Mouse (Mus musculus) heart, embryonic 10.5 days (tissue): ENCODE measurements around the gene AU018091. TPM values are rescaled to one million over a fixed set of nuclear protein-coding genes. Genes with fewer than 3 reads are reported as not detected.
A peak's percentile ranks its signal among the peaks of the same experiment; 100 is the strongest.
"Not testable (repeated sequence)": the region's sequence is repeated elsewhere in the genome, so short reads cannot be mapped to it uniquely, and the experiment has no call there.

Experiments
- DNase-seq: peaks from one replicate; pipeline ENCODE4 v3.0.0-alpha.2; 2017; ENCODE audit warnings: low spot score
- H3K27ac ChIP-seq: fragments of 300-500 bp; sonication (generic); 2 replicates; pipeline ENCODE4 v1.5.1; 2016; ENCODE audit warnings: mild to moderate bottlenecking
- H3K27me3 ChIP-seq: fragments of 300-500 bp; sonication (generic); 2 replicates; pipeline ENCODE4 v1.6.1; 2016; ENCODE audit warnings: mild to moderate bottlenecking; ENCODE audit not compliant: poor library complexity, insufficient read depth, severe bottlenecking
- H3K36me3 ChIP-seq: fragments of 300-500 bp; sonication (generic); 2 replicates; pipeline ENCODE4 v1.6.1; 2016; ENCODE audit warnings: mild to moderate bottlenecking, moderate library complexity
- H3K4me1 ChIP-seq: fragments of 300-500 bp; sonication (generic); 2 replicates; pipeline ENCODE4 v1.6.1; 2016; ENCODE audit warnings: mild to moderate bottlenecking
- H3K4me3 ChIP-seq: fragments of 300-500 bp; sonication (generic); 2 replicates; pipeline ENCODE4 v1.5.1; 2016; ENCODE audit warnings: mild to moderate bottlenecking, moderate library complexity
- H3K9me3 ChIP-seq: fragments of 300-500 bp; sonication (generic); 2 replicates; pipeline ENCODE4 v1.6.1; 2016; ENCODE audit warnings: mild to moderate bottlenecking, moderate library complexity
- WGBS: fragments of 180-500 bp; shearing (Covaris S2); methylation state at CpG from one replicate; pipeline ENCODE4 v1.1.7; 2016; 5-methylcytosine and 5-hydroxymethylcytosine counted together
- microRNA counts: library from miRNA; unstranded; fragments of <30 nt; microRNA quantifications from one replicate; lab custom pipeline; 2017
- microRNA-seq: library from miRNA; unstranded; fragments of <30 nt; microRNA quantifications from one replicate; pipeline ENCODE4, GENCODE M21; 2017
- polyA plus RNA-seq: library from polyadenylated mRNA; unstranded; fragments of >200 nt; fragmentation: Nextera tagmentation; extraction: Ambion mirVana; gene quantifications from 2 replicates; pipeline ENCODE4 v1.2.1, GENCODE M21; 2016

The AU018091 gene
- polyA plus RNA-seq, 1 experiment from 2014 or later, result 0.65 TPM

GRCm38 (mm10) chr7:3146072-3146471 is 22.9 kb downstream of the AU018091 start:
- H3K27ac ChIP-seq, result no peak overlapping the region
- H3K4me3 ChIP-seq, result no peak overlapping the region
- H3K36me3 ChIP-seq, result no peaks in the 10 kb centered on the region
- H3K9me3 ChIP-seq, result no peaks in the 10 kb centered on the region; the same call in 1 of the 2 replicates
- H3K4me1 ChIP-seq, result no peaks in the 10 kb centered on the region
- no peak for DNase-seq
- H3K27me3 ChIP-seq, result no peaks in the 10 kb centered on the region

- Histone ChIP-seq H3K9me3 (no peaks in the 10 kb centered on the region; the same call in 1 of the 2 replicates), H3K27me3 (no peaks in the 10 kb centered on the region), H3K4me3 (no peak overlapping the region), H3K27ac (no peak overlapping the region), H3K4me1 (no peaks in the 10 kb centered on the region), H3K36me3 (no peaks in the 10 kb centered on the region)
- WGBS, result 11% methylated on average over 1 of the region's 1 CpGs
- no peak for DNase-seq
These were observed 25.7 kb downstream of the AU018091 start for GRCm38 (mm10) chr7:3143329-3143728.

GRCm38 (mm10) chr7:3135606-3136005 is 33.4 kb downstream of the AU018091 start:
- no peaks in the 10 kb centered on the region for H3K27me3 ChIP-seq
- H3K4me3 ChIP-seq, result no peak overlapping the region
- WGBS, result 73% methylated on average over 4 of the region's 4 CpGs
- no peaks in the 10 kb centered on the region for H3K36me3 ChIP-seq
- no peak overlapping the region for H3K27ac ChIP-seq
- H3K4me1 ChIP-seq, result no peaks in the 10 kb centered on the region
- DNase-seq, result no peak
- H3K9me3 ChIP-seq, result no peaks in the 10 kb centered on the region; the same call in 1 of the 2 replicates

- H3K27me3 ChIP-seq, result no peaks in the 10 kb centered on the region
- 60% methylated on average over 1 of the region's 1 CpGs for WGBS
These were observed 34.3 kb downstream of the AU018091 start for GRCm38 (mm10) chr7:3134654-3135053.

GRCm38 (mm10) chr7:3130342-3130741 is 38.7 kb downstream of the AU018091 start:
- WGBS, result 54% methylated on average over 1 of the region's 1 CpGs
- Histone ChIP-seq H3K9me3 (no peaks in the 10 kb centered on the region), H3K27me3 (no peaks in the 10 kb centered on the region), H3K27ac (no peak overlapping the region), H3K4me3 (no peak overlapping the region), H3K4me1 (no peaks in the 10 kb centered on the region), H3K36me3 (no peaks in the 10 kb centered on the region)
- no peak for DNase-seq

More at GRCm38 (mm10) chr7:3134654-3135053, 34.3 kb downstream of the AU018091 start:
- Histone ChIP-seq H3K27ac (no peak overlapping the region), H3K36me3 (no peaks in the 10 kb centered on the region), H3K4me1 (no peaks in the 10 kb centered on the region), H3K4me3 (no peak overlapping the region), H3K9me3 (no peaks in the 10 kb centered on the region)
- no peak for DNase-seq

GRCm38 (mm10) chr7:3128564-3128963 is 40.4 kb downstream of the AU018091 start:
- H3K36me3 ChIP-seq, H3K9me3 ChIP-seq, H3K27me3 ChIP-seq, H3K4me3 ChIP-seq, H3K4me1 ChIP-seq, DNase-seq, H3K27ac ChIP-seq: not testable (repeated sequence)

- H3K9me3 ChIP-seq, H3K36me3 ChIP-seq, H3K27ac ChIP-seq, H3K27me3 ChIP-seq, DNase-seq, H3K4me3 ChIP-seq, H3K4me1 ChIP-seq: not testable (repeated sequence)
- no CpG with 5 or more reads among the region's 6 CpGs for WGBS
These were observed 57.8 kb downstream of the AU018091 start for GRCm38 (mm10) chr7:3111193-3111592.

GRCm38 (mm10) chr7:3106516-3107077 is 62.4 kb downstream of the AU018091 start:
- not testable (repeated sequence) for H3K4me3 ChIP-seq, DNase-seq, H3K4me1 ChIP-seq, H3K27me3 ChIP-seq, H3K36me3 ChIP-seq, H3K27ac ChIP-seq, H3K9me3 ChIP-seq
- WGBS, result 67% methylated on average over 13 of the region's 13 CpGs

MicroRNA genes within 50 kb of the gene (microRNA counts, 519-probe panel; counts per million panel counts)
- not detected for microRNA mmu-miR-290-3p (lab: Ali Mortazavi, UCI)
- not detected for microRNA mmu-miR-290-5p (lab: Ali Mortazavi, UCI)
- microRNA mmu-miR-291a-3p (lab: Ali Mortazavi, UCI), result 3,591 counts per million, percentile 18 among the panel's probes with 10 or more counts
- not detected for microRNA mmu-miR-291a-5p (lab: Ali Mortazavi, UCI)
- microRNA mmu-miR-292-5p (lab: Ali Mortazavi, UCI), result not detected

Small RNA genes within 50 kb of the gene (microRNA-seq; reads per million reads assigned to microRNA genes)
- not detected for gene Mir290a
- gene Mir290b, result not detected
- gene Mir291a, result 80.6 reads per million, percentile 49 among the genes with 10 or more reads in this experiment
- gene Mir292, result not detected
- gene Mir292b, result not detected

Other genes with a start within 250 kb of the AU018091 start
- gene Nlrp12, start 80.5 kb upstream of the AU018091 start, polyA plus RNA-seq, result 0.06 TPM in 1 of 2 replicates, not detected in the other
- gene Myadm, start 119.9 kb upstream of the AU018091 start, polyA plus RNA-seq, result 127 and 180 TPM in 2 replicates
- 0.16 and 0.35 TPM in 2 replicates for gene Prkcg, start 120.0 kb upstream of the AU018091 start, polyA plus RNA-seq
- gene Cacng7, start 163.8 kb upstream of the AU018091 start, polyA plus RNA-seq, result 0.22 and 1.3 TPM in 2 replicates
- 1.8 and 2.3 TPM in 2 replicates for gene Cacng8, start 221.5 kb upstream of the AU018091 start, polyA plus RNA-seq